Mouse (Mus musculus): Measurements from ENCODE around the gene Nelfe. TPM values are rescaled to one million over a fixed set of nuclear protein-coding genes. Genes with fewer than 3 reads are reported as not detected.

The Nelfe gene
- total and polyA plus RNA-seq, 3 experiments: 40.4 to 284 (median 86.9) TPM

- Histone ChIP-seq H3K36me3 (replicated peaks) (no peaks in the 10 kb centered on the region), H3K9me3 (replicated peaks) (no peaks in the 10 kb centered on the region), H3K27me3 (ENCODE audit: insufficient read depth, low read length) (no peaks in the 10 kb centered on the region; the same call in 1 of the 2 replicates), H3K4me3 (ENCODE audit: low read depth, low read length) (no peak overlapping the region), H3K4me1 (ENCODE audit: insufficient read depth, low read depth, low read length) (peaks cover 76% of the 10 kb centered on the region)
- TF ChIP-seq CTCF (IDR thresholded peaks at IDR 0.05; ENCODE audit: low read depth, low read length) (no peak), POLR2AphosphoS5 (IDR thresholded peaks at IDR 0.05; ENCODE audit: insufficient replicate concordance, low read depth, low read length) (no peak), TAL1 (conservative IDR thresholded peaks at IDR 0.05; ENCODE audit: low read depth, low read length) (no peak), GATA1 (IDR thresholded peaks at IDR 0.05; ENCODE audit: borderline replicate concordance, low read length) (no peak), GATA2 (IDR thresholded peaks at IDR 0.05; ENCODE audit: borderline replicate concordance, low read depth, low read length) (no peak)
- ATAC-seq (ENCODE audit: extremely low read depth, insufficient number of reproducible peaks, low FRiP score, poor library complexity, severe bottlenecking) (no peak), DNase-seq (ENCODE audit: low spot score) (no peak)
Measured at GRCm38 (mm10) chr17:34885615-34886014, 35.4 kb downstream of the Nelfe start.

- no peaks in the 10 kb centered on the region for H3K36me3 ChIP-seq (replicated peaks)
- H3K4me1 ChIP-seq (ENCODE audit: insufficient read depth, low read depth, low read length): peaks cover 70% of the 10 kb centered on the region
- H3K27me3 ChIP-seq (ENCODE audit: insufficient read depth, low read length): no peaks in the 10 kb centered on the region
- H3K4me3 ChIP-seq (ENCODE audit: low read depth, low read length): no peak overlapping the region; the same call in 1 of the 2 replicates
- H3K9me3 ChIP-seq (replicated peaks): no peaks in the 10 kb centered on the region
- TF ChIP-seq GATA2 (IDR thresholded peaks at IDR 0.05; ENCODE audit: borderline replicate concordance, low read depth, low read length) (no peak), CTCF (IDR thresholded peaks at IDR 0.05; ENCODE audit: low read depth, low read length) (no peak), POLR2AphosphoS5 (IDR thresholded peaks at IDR 0.05; ENCODE audit: insufficient replicate concordance, low read depth, low read length) (no peak), TAL1 (conservative IDR thresholded peaks at IDR 0.05; ENCODE audit: low read depth, low read length) (no peak), GATA1 (IDR thresholded peaks at IDR 0.05; ENCODE audit: borderline replicate concordance, low read length) (no peak)
- ATAC-seq (ENCODE audit: extremely low read depth, insufficient number of reproducible peaks, low FRiP score, poor library complexity, severe bottlenecking): no peak
- no peak for DNase-seq (ENCODE audit: low spot score)
Measured at GRCm38 (mm10) chr17:34887942-34888341, 37.8 kb downstream of the Nelfe start.

GRCm38 (mm10) chr17:34890074-34890743 lies 40.0 kb downstream of the Nelfe start:
- no peaks in the 10 kb centered on the region for H3K9me3 ChIP-seq (replicated peaks)
- H3K4me1 ChIP-seq (ENCODE audit: insufficient read depth, low read depth, low read length): peaks cover 61% of the 10 kb centered on the region
- H3K27me3 ChIP-seq (ENCODE audit: insufficient read depth, low read length): no peaks in the 10 kb centered on the region
- TF ChIP-seq POLR2AphosphoS5 (IDR thresholded peaks at IDR 0.05; ENCODE audit: insufficient replicate concordance, low read depth, low read length) (no peak), GATA2 (IDR thresholded peaks at IDR 0.05; ENCODE audit: borderline replicate concordance, low read depth, low read length) (no peak), TAL1 (conservative IDR thresholded peaks at IDR 0.05; ENCODE audit: low read depth, low read length) (no peak), CTCF (IDR thresholded peaks at IDR 0.05; ENCODE audit: low read depth, low read length) (no peak), GATA1 (IDR thresholded peaks at IDR 0.05; ENCODE audit: borderline replicate concordance, low read length) (no peak)
- ATAC-seq (ENCODE audit: extremely low read depth, insufficient number of reproducible peaks, low FRiP score, poor library complexity, severe bottlenecking): no peak
- DNase-seq (ENCODE audit: low spot score): no peak
- H3K4me3 ChIP-seq (ENCODE audit: low read depth, low read length): no peak overlapping the region
- peaks cover 3% of the 10 kb centered on the region for H3K36me3 ChIP-seq (replicated peaks)

GRCm38 (mm10) chr17:34891377-34891776 lies 41.2 kb downstream of the Nelfe start:
- TF ChIP-seq GATA2 (IDR thresholded peaks at IDR 0.05; ENCODE audit: borderline replicate concordance, low read depth, low read length) (no peak), CTCF (IDR thresholded peaks at IDR 0.05; ENCODE audit: low read depth, low read length) (no peak), POLR2AphosphoS5 (IDR thresholded peaks at IDR 0.05; ENCODE audit: insufficient replicate concordance, low read depth, low read length) (no peak), TAL1 (conservative IDR thresholded peaks at IDR 0.05; ENCODE audit: low read depth, low read length) (no peak), GATA1 (IDR thresholded peaks at IDR 0.05; ENCODE audit: borderline replicate concordance, low read length) (no peak)
- peaks cover 62% of the 10 kb centered on the region for H3K4me1 ChIP-seq (ENCODE audit: insufficient read depth, low read depth, low read length)
- H3K4me3 ChIP-seq (ENCODE audit: low read depth, low read length): no peak overlapping the region
- H3K9me3 ChIP-seq (replicated peaks): no peaks in the 10 kb centered on the region; the same call in 1 of the 2 replicates
- H3K27me3 ChIP-seq (ENCODE audit: insufficient read depth, low read length): no peaks in the 10 kb centered on the region
- peaks cover 15% of the 10 kb centered on the region for H3K36me3 ChIP-seq (replicated peaks)
- no peak for ATAC-seq (ENCODE audit: extremely low read depth, insufficient number of reproducible peaks, low FRiP score, poor library complexity, severe bottlenecking)
- DNase-seq (ENCODE audit: low spot score): no peak

- H3K9me3 ChIP-seq (replicated peaks): no peaks in the 10 kb centered on the region; the same call in 1 of the 2 replicates
- peaks cover 17% of the 10 kb centered on the region for H3K36me3 ChIP-seq (replicated peaks)
- TF ChIP-seq GATA1 (IDR thresholded peaks at IDR 0.05; ENCODE audit: borderline replicate concordance, low read length): no peak
- no peak for TF ChIP-seq CTCF (IDR thresholded peaks at IDR 0.05; ENCODE audit: low read depth, low read length)
- no peak for TF ChIP-seq POLR2AphosphoS5 (IDR thresholded peaks at IDR 0.05; ENCODE audit: insufficient replicate concordance, low read depth, low read length)
- no peak for TF ChIP-seq TAL1 (conservative IDR thresholded peaks at IDR 0.05; ENCODE audit: low read depth, low read length)
- TF ChIP-seq GATA2 (IDR thresholded peaks at IDR 0.05; ENCODE audit: borderline replicate concordance, low read depth, low read length): no peak
- no peak for DNase-seq (ENCODE audit: low spot score)
- no peak for ATAC-seq (ENCODE audit: extremely low read depth, insufficient number of reproducible peaks, low FRiP score, poor library complexity, severe bottlenecking)
- H3K4me3 ChIP-seq (ENCODE audit: low read depth, low read length): no peak overlapping the region
- H3K4me1 ChIP-seq (ENCODE audit: insufficient read depth, low read depth, low read length): peaks cover 59% of the 10 kb centered on the region
- no peaks in the 10 kb centered on the region for H3K27me3 ChIP-seq (ENCODE audit: insufficient read depth, low read length)
Measured at GRCm38 (mm10) chr17:34893072-34893824, 43.1 kb downstream of the Nelfe start.

- Histone ChIP-seq H3K4me1 (ENCODE audit: insufficient read depth, low read depth, low read length) (peaks cover 54% of the 10 kb centered on the region), H3K4me3 (ENCODE audit: low read depth, low read length) (peak overlapping the region; percentile 81), H3K9me3 (replicated peaks) (no peaks in the 10 kb centered on the region; the same call in 1 of the 2 replicates), H3K27me3 (ENCODE audit: insufficient read depth, low read length) (no peaks in the 10 kb centered on the region), H3K36me3 (replicated peaks) (peaks cover 17% of the 10 kb centered on the region)
- DNase-seq (ENCODE audit: low spot score) (peak; percentile 90), ATAC-seq (ENCODE audit: extremely low read depth, insufficient number of reproducible peaks, low FRiP score, poor library complexity, severe bottlenecking) (peak; percentile 59)
- TF ChIP-seq CTCF (IDR thresholded peaks at IDR 0.05; ENCODE audit: low read depth, low read length) (no peak), GATA1 (IDR thresholded peaks at IDR 0.05; ENCODE audit: borderline replicate concordance, low read length) (no peak), GATA2 (IDR thresholded peaks at IDR 0.05; ENCODE audit: borderline replicate concordance, low read depth, low read length) (no peak)
Measured at GRCm38 (mm10) chr17:34894074-34894597, 43.9 kb downstream of the Nelfe start.
